Mouse (Mus musculus) C2C12 (cell line): ENCODE data around the gene E4f1. TPM values are rescaled to one million over a fixed set of nuclear protein-coding genes. Genes with fewer than 3 reads are reported as not detected.

ENCODE experiments used
- H3K27me3 ChIP-seq: one replicate; pipeline ENCODE4 v1.6.1; 2011; ENCODE audit not compliant: control insufficient read depth, insufficient read depth, insufficient read length
- H3K36me3 ChIP-seq: one replicate; pipeline ENCODE4 v1.6.1; 2011; ENCODE audit not compliant: control insufficient read depth, insufficient read depth
- H3K4me3 ChIP-seq: one replicate; pipeline ENCODE4 v1.5.1; 2011; ENCODE audit warnings: mild to moderate bottlenecking, control low read depth; ENCODE audit not compliant: poor library complexity, insufficient read depth, severe bottlenecking
- H3K79me2 ChIP-seq: one replicate; pipeline ENCODE4 v1.6.1; 2011; ENCODE audit not compliant: control insufficient read depth, insufficient read depth
- H3K79me3 ChIP-seq: one replicate; pipeline ENCODE4 v1.6.1; 2011; ENCODE audit warnings: low read depth, control low read depth
- H3ac ChIP-seq: one replicate; pipeline ENCODE3; 2011; ENCODE audit warnings: low read depth; ENCODE audit not compliant: control insufficient read depth, insufficient read length
- CEBPB ChIP-seq: IDR thresholded peaks from one replicate; pipeline ENCODE4 v1.6.1; 2011; ENCODE audit warnings: low read depth, mild to moderate bottlenecking, control low read depth, moderate library complexity
- MAX ChIP-seq: IDR thresholded peaks from one replicate; pipeline ENCODE4 v1.6.1; 2011; ENCODE audit warnings: mild to moderate bottlenecking, control low read depth
- MYOG ChIP-seq: IDR thresholded peaks from one replicate; pipeline ENCODE4 v1.6.1; 2011; ENCODE audit not compliant: control insufficient read depth, insufficient read length; ENCODE audit errors: extremely low read depth
- USF1 ChIP-seq: IDR thresholded peaks from one replicate; pipeline ENCODE4 v1.6.1; 2011; ENCODE audit warnings: low read depth, mild to moderate bottlenecking, control low read depth, moderate library complexity
- polyA plus RNA-seq: library from polyadenylated mRNA; unstranded; fragments of >200 nt; fragmentation: generic; extraction: Trizol; gene quantifications from one replicate; pipeline ENCODE4 v1.2.1, GENCODE M21; 2012; ENCODE audit warnings: missing spikeins

Gene E4f1
- polyA plus RNA-seq, 1 experiment: 13.1 TPM

DNA sequence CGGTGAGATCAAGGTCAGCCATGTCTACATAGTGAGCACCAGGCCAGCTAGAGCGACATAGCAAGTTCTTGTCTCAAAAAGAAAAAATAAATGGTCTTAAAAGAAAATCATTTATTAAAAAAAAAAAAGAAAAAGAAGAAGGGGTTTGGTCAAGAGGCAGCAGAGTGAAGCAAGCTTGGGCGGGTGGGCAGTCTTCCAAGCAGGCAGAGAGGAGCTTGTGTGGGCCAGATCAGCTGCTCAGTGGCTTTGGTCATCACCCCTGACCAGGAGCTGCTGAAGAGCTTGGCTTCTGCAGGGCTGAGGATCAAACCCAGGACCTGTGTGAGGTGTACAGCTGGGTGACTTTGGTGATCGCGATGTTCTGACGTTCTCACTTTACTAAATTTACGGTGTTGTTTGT, 75.7 kb downstream of the E4f1 start:
- Histone ChIP-seq H3ac (no peak overlapping the region), H3K79me3 (no peaks in the 10 kb centered on the region), H3K27me3 (peaks cover 30% of the 10 kb centered on the region), H3K4me3 (no peak overlapping the region), H3K79me2 (no peaks in the 10 kb centered on the region), H3K36me3 (no peaks in the 10 kb centered on the region)
- no peak for TF ChIP-seq USF1
- TF ChIP-seq MYOG: no peak
- TF ChIP-seq MAX: no peak
- TF ChIP-seq CEBPB: no peak

Other genes with a start within 250 kb of the E4f1 start
- 13.2 TPM for gene Tedc2, start 249.5 kb downstream of the E4f1 start, polyA plus RNA-seq
- 38.1 TPM for gene Ccnf, start 218.8 kb downstream of the E4f1 start, polyA plus RNA-seq
- not detected for gene Abca17, start 119.2 kb downstream of the E4f1 start, polyA plus RNA-seq
- gene Abca3, start 118.4 kb downstream of the E4f1 start, polyA plus RNA-seq: 0.66 TPM
- 99.0 TPM for gene Rnps1, start 55.7 kb downstream of the E4f1 start, polyA plus RNA-seq
- gene Eci1, start 43.7 kb downstream of the E4f1 start, polyA plus RNA-seq: 48.5 TPM
- 0.68 TPM for gene Dnase1l2, start 27.2 kb downstream of the E4f1 start, polyA plus RNA-seq
- gene Pgp, start 79 bp upstream of the E4f1 start, polyA plus RNA-seq: 56.7 TPM
- gene Bricd5, start 3.6 kb upstream of the E4f1 start, polyA plus RNA-seq: 0.06 TPM
- gene Mlst8, start 8.8 kb upstream of the E4f1 start, polyA plus RNA-seq: 23.1 TPM
- gene Caskin1, start 18.3 kb upstream of the E4f1 start, polyA plus RNA-seq: 0.36 TPM
- gene Traf7, start 57.6 kb upstream of the E4f1 start, polyA plus RNA-seq: 142 TPM
- 0.42 TPM for gene Rab26, start 63.9 kb upstream of the E4f1 start, polyA plus RNA-seq
- 50.6 TPM for gene Pkd1, start 79.5 kb upstream of the E4f1 start, polyA plus RNA-seq
- 33.3 TPM for gene Tsc2, start 162.3 kb upstream of the E4f1 start, polyA plus RNA-seq
- gene Nthl1, start 162.4 kb upstream of the E4f1 start, polyA plus RNA-seq: 12.6 TPM
- gene Slc9a3r2, start 180.0 kb upstream of the E4f1 start, polyA plus RNA-seq: 10.0 TPM
- 0.42 TPM for gene Npw, start 188.1 kb upstream of the E4f1 start, polyA plus RNA-seq
- 34.6 TPM for gene Zfp598, start 199.4 kb upstream of the E4f1 start, polyA plus RNA-seq
- gene Syngr3, start 219.6 kb upstream of the E4f1 start, polyA plus RNA-seq: 0.61 TPM
- 62.8 TPM for gene Gfer, start 225.8 kb upstream of the E4f1 start, polyA plus RNA-seq
- gene Noxo1, start 225.9 kb upstream of the E4f1 start, polyA plus RNA-seq: 0.34 TPM
- 83.8 TPM for gene Tbl3, start 237.3 kb upstream of the E4f1 start, polyA plus RNA-seq
- 1.8 TPM for gene Rnf151, start 247.8 kb upstream of the E4f1 start, polyA plus RNA-seq
- 381 TPM for gene Rps2, start 247.8 kb upstream of the E4f1 start, polyA plus RNA-seq